Mouse (Mus musculus) midbrain, embryonic 11.5 days (tissue): Measurements from ENCODE around the gene Gm14226. TPM values are rescaled to one million over a fixed set of nuclear protein-coding genes. Genes with fewer than 3 reads are reported as not detected.
A peak's percentile ranks its signal among the peaks of the same experiment; 100 is the strongest.
"Not testable (repeated sequence)": the region's sequence is repeated elsewhere in the genome, so short reads cannot be mapped to it uniquely, and the experiment has no call there.

Experiments
- ATAC-seq: fragments of 200-750 bp; cut with Nextera tagmentation; 2 replicates; pipeline ENCODE4 v1.8.0; 2017; ENCODE audit warnings: moderate TSS enrichment, moderate library complexity; ENCODE audit not compliant: low FRiP score
- DNase-seq: peaks from one replicate; pipeline ENCODE4 v3.0.0; 2015; ENCODE audit warnings: low spot score; ENCODE audit errors: missing footprints
- H3K27ac ChIP-seq: fragments of 300-500 bp; sonication (generic); 2 replicates; pipeline ENCODE4 v1.5.1; 2014; ENCODE audit warnings: low read depth, low read length
- H3K27me3 ChIP-seq: fragments of 300-500 bp; sonication (generic); 2 replicates; pipeline ENCODE4 v1.6.1; 2014; ENCODE audit warnings: mild to moderate bottlenecking, low read length, moderate library complexity, mixed read lengths; ENCODE audit not compliant: control insufficient read depth, insufficient read depth
- H3K36me3 ChIP-seq: fragments of 300-500 bp; sonication (generic); 2 replicates; pipeline ENCODE4 v1.6.1; 2014; ENCODE audit warnings: mild to moderate bottlenecking, low read length, moderate library complexity, mixed read lengths; ENCODE audit not compliant: control insufficient read depth, insufficient read depth
- H3K4me1 ChIP-seq: fragments of 300-500 bp; sonication (generic); 2 replicates; pipeline ENCODE4 v1.6.1; 2014; ENCODE audit warnings: low read length; ENCODE audit not compliant: control insufficient read depth, insufficient read depth
- H3K4me2 ChIP-seq: fragments of 300-500 bp; sonication (generic); 2 replicates; pipeline ENCODE4 v1.6.1; 2014; ENCODE audit warnings: mild to moderate bottlenecking, moderate library complexity
- H3K4me3 ChIP-seq: fragments of 300-500 bp; sonication (generic); 2 replicates; pipeline ENCODE4 v1.5.1; 2014; ENCODE audit warnings: low read depth, low read length
- H3K9ac ChIP-seq: fragments of 300-500 bp; sonication (generic); 2 replicates; pipeline ENCODE4 v1.6.1; 2014; ENCODE audit warnings: low read length
- H3K9me3 ChIP-seq: fragments of 300-500 bp; sonication (generic); 2 replicates; pipeline ENCODE4 v1.6.1; 2016; ENCODE audit warnings: low read length; ENCODE audit not compliant: control insufficient read depth
- WGBS: fragments of 180-500 bp; shearing (Covaris S2); extraction: QIAGEN DNeasy Blood & Tissue Kit; methylation state at CpG from one replicate; pipeline ENCODE4 v1.1.7; 2014; 5-methylcytosine and 5-hydroxymethylcytosine counted together
- polyA plus RNA-seq: library from polyadenylated mRNA; unstranded; fragments of >200 nt; fragmentation: Nextera tagmentation; extraction: Ambion mirVana; gene quantifications from 2 replicates; pipeline ENCODE4 v1.2.1, GENCODE M21; 2014

The Gm14226 gene
- polyA plus RNA-seq, 1 experiment from 2014 or later: 0.11 TPM

GRCm38 (mm10) chr2:155012991-155013390, 5.1 kb upstream of the Gm14226 start:
- no peaks in the 10 kb centered on the region for H3K9me3 ChIP-seq
- no peaks in the 10 kb centered on the region for H3K36me3 ChIP-seq
- ATAC-seq (no peak), DNase-seq (no peak)
- no peaks in the 10 kb centered on the region for H3K27me3 ChIP-seq
- H3K4me1 ChIP-seq: no peaks in the 10 kb centered on the region
- no peak overlapping the region for H3K4me2 ChIP-seq
- H3K4me3 ChIP-seq: no peak overlapping the region
- no peak overlapping the region for H3K9ac ChIP-seq
- WGBS: 70% methylated on average over 6 of the region's 6 CpGs
- H3K27ac ChIP-seq: no peak overlapping the region

DNA sequence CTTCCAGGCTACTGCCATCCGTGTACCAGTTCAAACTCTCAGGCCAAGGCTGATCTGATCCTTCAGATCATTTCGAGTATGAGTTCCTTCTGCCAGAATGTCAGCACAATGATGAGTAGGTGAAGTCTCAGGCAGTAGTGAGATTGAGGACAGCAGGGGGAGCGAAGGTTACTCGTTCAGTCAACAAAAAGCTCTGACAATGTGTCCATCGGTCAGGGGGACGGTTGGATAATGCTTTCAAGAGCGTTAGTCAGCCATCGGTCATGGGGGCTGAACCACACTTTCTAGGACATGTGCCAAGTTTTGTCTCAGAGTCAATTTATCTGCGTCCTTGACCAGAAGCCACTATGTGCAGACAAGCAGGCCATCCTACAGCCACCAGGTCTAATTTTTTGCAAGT, 1.3 kb upstream of the Gm14226 start:
- DNase-seq, H3K9ac ChIP-seq, ATAC-seq, H3K27ac ChIP-seq, H3K36me3 ChIP-seq, H3K4me1 ChIP-seq, H3K27me3 ChIP-seq, H3K4me2 ChIP-seq, H3K9me3 ChIP-seq, H3K4me3 ChIP-seq: not testable (repeated sequence)
- WGBS: 8% methylated on average over 6 of the region's 9 CpGs

- H3K9me3 ChIP-seq: no peaks in the 10 kb centered on the region
- H3K4me2 ChIP-seq: peak overlapping the region; percentile 90
- H3K9ac ChIP-seq: peak overlapping the region; percentile 82
- H3K27ac ChIP-seq: peak overlapping the region; percentile 77
- no peaks in the 10 kb centered on the region for H3K36me3 ChIP-seq
- ATAC-seq (peak; percentile 94), DNase-seq (peak; percentile 98)
- H3K27me3 ChIP-seq: no peaks in the 10 kb centered on the region; the same call in 1 of the 2 replicates
- H3K4me1 ChIP-seq: peaks cover 4% of the 10 kb centered on the region
- 0% methylated on average over 38 of the region's 38 CpGs for WGBS
- H3K4me3 ChIP-seq: peak overlapping the region; percentile 39
These were observed 936 bp downstream of the Gm14226 start for GRCm38 (mm10) chr2:155018762-155019641.

DNA sequence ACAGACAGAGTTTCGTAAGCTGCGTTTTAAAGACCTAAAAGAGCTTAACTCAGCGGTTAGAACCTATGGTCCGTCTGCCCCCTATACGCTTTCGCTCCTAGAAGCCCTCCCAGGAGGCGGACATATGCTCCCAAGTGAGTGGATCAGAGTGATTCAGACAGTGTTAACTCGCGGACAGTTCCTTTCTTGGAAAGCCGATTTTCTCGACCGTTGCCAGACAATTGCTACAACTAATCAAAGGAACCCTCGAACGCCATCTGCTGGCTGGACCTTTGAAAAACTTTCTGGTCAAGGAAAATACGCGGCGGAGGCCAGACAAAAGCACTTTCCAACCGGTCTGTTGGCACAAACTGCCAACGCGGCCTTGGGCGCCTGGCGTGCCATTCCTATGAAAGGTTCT, 1.6 kb downstream of the Gm14226 start:
- DNase-seq (peak; percentile 99), ATAC-seq (peak; percentile 85)
- Histone ChIP-seq H3K9me3 (no peaks in the 10 kb centered on the region), H3K27ac (peak overlapping the region; percentile 77), H3K36me3 (no peaks in the 10 kb centered on the region), H3K9ac (peak overlapping the region; percentile 82), H3K4me3 (peak overlapping the region; percentile 39), H3K27me3 (no peaks in the 10 kb centered on the region; the same call in 1 of the 2 replicates), H3K4me1 (peaks cover 4% of the 10 kb centered on the region), H3K4me2 (peak overlapping the region; percentile 90)
- under 1% methylated on average over 22 of the region's 22 CpGs for WGBS

DNA sequence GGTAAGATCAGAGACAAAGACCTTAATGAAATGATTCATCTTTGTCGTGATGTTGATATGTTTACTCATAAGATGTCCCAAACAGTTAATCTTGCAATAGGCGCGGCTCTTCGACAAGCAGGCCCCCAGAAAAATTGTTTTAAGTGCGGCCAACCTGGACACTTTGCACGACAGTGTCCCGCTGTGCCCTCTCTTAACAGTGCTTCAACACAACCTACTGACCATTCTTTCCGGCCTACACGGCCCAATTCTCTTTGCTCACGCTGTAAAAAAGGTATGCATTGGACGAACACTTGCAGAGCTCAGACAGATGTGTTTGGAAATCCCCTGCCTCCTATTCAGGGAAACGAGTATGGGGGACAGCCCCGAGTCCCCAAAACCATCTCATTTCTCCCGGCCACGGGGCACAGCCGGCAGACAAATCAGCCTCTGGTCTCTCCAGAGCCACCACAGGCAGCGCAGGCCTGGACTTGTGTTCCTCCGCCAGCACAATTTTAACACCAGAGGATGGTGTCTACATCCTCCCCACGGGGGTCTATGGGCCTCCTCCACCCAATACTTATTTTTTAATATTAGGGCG, 2.3 kb downstream of the Gm14226 start:
- Histone ChIP-seq H3K4me2 (peak overlapping the region; percentile 90; the same call in 1 of the 2 replicates), H3K9ac (peak overlapping the region; percentile 33; the same call in 1 of the 2 replicates)
- H3K27ac ChIP-seq, H3K4me3 ChIP-seq, H3K9me3 ChIP-seq, H3K27me3 ChIP-seq, ATAC-seq, DNase-seq, H3K36me3 ChIP-seq, H3K4me1 ChIP-seq: not testable (repeated sequence)
- 15% methylated on average over 20 of the region's 20 CpGs for WGBS

DNA sequence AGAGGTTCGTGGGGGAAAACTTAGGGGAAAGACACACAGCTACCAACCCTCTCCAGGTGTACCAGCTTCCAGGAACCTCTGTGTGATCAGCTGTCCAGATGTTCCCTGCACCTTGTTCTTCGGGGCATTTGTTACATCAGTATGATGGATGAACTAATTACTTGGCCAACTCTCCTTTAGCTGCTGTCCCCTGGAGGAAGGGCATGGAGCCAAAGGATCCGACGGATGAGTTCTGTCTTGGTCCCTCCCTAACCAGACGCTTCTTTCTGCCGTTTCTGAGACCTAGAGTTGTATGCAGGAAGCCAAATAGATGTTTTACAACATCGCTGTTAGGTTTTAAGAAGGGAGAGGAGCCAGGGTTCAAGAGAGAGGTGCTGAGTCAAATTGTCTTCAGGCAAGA, 12.8 kb downstream of the Gm14226 start:
- Histone ChIP-seq H3K9me3 (no peaks in the 10 kb centered on the region), H3K9ac (no peak overlapping the region), H3K36me3 (no peaks in the 10 kb centered on the region), H3K27ac (no peak overlapping the region), H3K27me3 (no peaks in the 10 kb centered on the region), H3K4me3 (no peak overlapping the region), H3K4me1 (peaks cover 2% of the 10 kb centered on the region; the same call in 1 of the 2 replicates), H3K4me2 (no peak overlapping the region)
- DNase-seq (no peak), ATAC-seq (no peak)
- 86% methylated on average over 7 of the region's 7 CpGs for WGBS

- no peak overlapping the region for H3K4me3 ChIP-seq
- no peak overlapping the region for H3K27ac ChIP-seq
- no peak overlapping the region for H3K4me2 ChIP-seq
- no peaks in the 10 kb centered on the region for H3K27me3 ChIP-seq
- H3K9ac ChIP-seq: no peak overlapping the region
- no peaks in the 10 kb centered on the region for H3K36me3 ChIP-seq
- H3K9me3 ChIP-seq: no peaks in the 10 kb centered on the region
- 52% methylated on average over 19 of the region's 19 CpGs for WGBS
- no peak for ATAC-seq
- peaks cover 2% of the 10 kb centered on the region; the same call in 1 of the 2 replicates for H3K4me1 ChIP-seq
- no peak for DNase-seq
These were observed 15.1 kb downstream of the Gm14226 start for GRCm38 (mm10) chr2:155032938-155033710.

- 72% methylated on average over 4 of the region's 4 CpGs for WGBS
- no peak for DNase-seq
- Histone ChIP-seq H3K9ac (no peak overlapping the region), H3K4me3 (no peak overlapping the region), H3K4me1 (no peaks in the 10 kb centered on the region), H3K27me3 (no peaks in the 10 kb centered on the region), H3K4me2 (no peak overlapping the region), H3K36me3 (no peaks in the 10 kb centered on the region), H3K9me3 (no peaks in the 10 kb centered on the region), H3K27ac (no peak overlapping the region)
- no peak for ATAC-seq
These were observed 21.9 kb downstream of the Gm14226 start for GRCm38 (mm10) chr2:155039956-155040355.
